Mouse (Mus musculus): ENCODE results near the gene Usp5.

Gene Usp5

GRCm38 (mm10) chr6:124787722-124788121 lies 41.6 kb downstream of the Usp5 start:
- DNase-seq (ENCODE audit: extremely low spot score, low spot score): no peak

GRCm38 (mm10) chr6:124786756-124787420 lies 42.4 kb downstream of the Usp5 start:
- DNase-seq (ENCODE audit: extremely low spot score, low spot score): no peak

- DNase-seq (ENCODE audit: extremely low spot score, low spot score): peak; percentile 39
Measured at GRCm38 (mm10) chr6:124782436-124782835, 46.8 kb downstream of the Usp5 start.

GRCm38 (mm10) chr6:124780917-124781316 lies 48.4 kb downstream of the Usp5 start:
- DNase-seq (ENCODE audit: extremely low spot score, low spot score): no peak

GRCm38 (mm10) chr6:124779984-124780416 lies 49.3 kb downstream of the Usp5 start:
- peak; percentile 48 for DNase-seq (ENCODE audit: extremely low spot score, low spot score)

- peak; percentile 73 for DNase-seq (ENCODE audit: extremely low spot score, low spot score)
Measured at GRCm38 (mm10) chr6:124779222-124779983, 49.9 kb downstream of the Usp5 start, which contains the start of gene Lrrc23. Gene Lrrc23 (minus strand): TSS chr6:124779727.

- no peak for DNase-seq (ENCODE audit: extremely low spot score, low spot score)
Measured at GRCm38 (mm10) chr6:124770511-124770910, 58.8 kb downstream of the Usp5 start.

- DNase-seq (ENCODE audit: extremely low spot score, low spot score): no peak
Measured at GRCm38 (mm10) chr6:124770013-124770412, 59.3 kb downstream of the Usp5 start.

GRCm38 (mm10) chr6:124769101-124769765 lies 60.1 kb downstream of the Usp5 start, which contains the start of gene Eno2:
Gene Eno2 (minus strand): TSS chr6:124769673.
- peak; percentile 70 for DNase-seq (ENCODE audit: extremely low spot score, low spot score)

GRCm38 (mm10) chr6:124768704-124769044 lies 60.6 kb downstream of the Usp5 start:
- no peak for DNase-seq (ENCODE audit: extremely low spot score, low spot score)

GRCm38 (mm10) chr6:124767920-124768703 lies 61.2 kb downstream of the Usp5 start:
- no peak for DNase-seq (ENCODE audit: extremely low spot score, low spot score)

- no peak for DNase-seq (ENCODE audit: extremely low spot score, low spot score)
Measured at GRCm38 (mm10) chr6:124767536-124767919, 61.8 kb downstream of the Usp5 start.

- no peak for DNase-seq (ENCODE audit: extremely low spot score, low spot score)
Measured at GRCm38 (mm10) chr6:124765951-124766350, 63.3 kb downstream of the Usp5 start.
